Mouse (Mus musculus) liver, postnatal 0 days (tissue): ENCODE measurements around the gene Fcamr. TPM values are rescaled to one million over a fixed set of nuclear protein-coding genes. Genes with fewer than 3 reads are reported as not detected.

Experiments
- ATAC-seq: fragments of 200-750 bp; cut with Nextera tagmentation; 2 replicates; pipeline ENCODE4 v1.8.0; 2017; ENCODE audit warnings: mild to moderate bottlenecking, moderate library complexity
- DNase-seq: peaks from one replicate; pipeline ENCODE4 v3.0.0-alpha.2; 2016
- H3K27ac ChIP-seq: fragments of 300-500 bp; sonication (generic); 2 replicates; pipeline ENCODE4 v1.5.1; 2014; ENCODE audit warnings: antibody characterized with exemption, moderate library complexity, mild to moderate bottlenecking, low read depth
- H3K27me3 ChIP-seq: fragments of 300-500 bp; sonication (generic); 2 replicates; pipeline ENCODE4 v1.6.1; 2014; ENCODE audit warnings: low read length, control low read depth, mixed read lengths; ENCODE audit not compliant: insufficient read depth
- H3K36me3 ChIP-seq: fragments of 300-500 bp; sonication (generic); replicated peaks from 2 replicates; pipeline ENCODE4 v1.6.1; 2014; ENCODE audit warnings: mild to moderate bottlenecking, control low read depth, low read length, moderate library complexity, mixed read lengths; ENCODE audit not compliant: insufficient read depth
- H3K4me1 ChIP-seq: fragments of 300-500 bp; sonication (generic); 2 replicates; pipeline ENCODE4 v1.6.1; 2014; ENCODE audit warnings: antibody characterized with exemption, mild to moderate bottlenecking, control low read depth; ENCODE audit not compliant: insufficient read depth
- H3K4me2 ChIP-seq: fragments of 300-500 bp; sonication (generic); 2 replicates; pipeline ENCODE4 v1.6.1; 2014; ENCODE audit warnings: low read depth, mild to moderate bottlenecking, low read length, moderate library complexity, mixed read lengths
- H3K4me3 ChIP-seq: fragments of 300-500 bp; sonication (generic); 2 replicates; pipeline ENCODE4 v1.5.1; 2014; ENCODE audit warnings: low read depth, low read length
- H3K9ac ChIP-seq: fragments of 300-500 bp; sonication (generic); replicated peaks from 2 replicates; pipeline ENCODE4 v1.6.1; 2014; ENCODE audit warnings: mild to moderate bottlenecking, moderate library complexity
- H3K9me3 ChIP-seq: fragments of 300-500 bp; sonication (generic); 2 replicates; pipeline ENCODE4 v1.6.1; 2016; ENCODE audit warnings: mild to moderate bottlenecking, control low read depth, low read length, mixed read lengths
- CTCF ChIP-seq: sonication (generic); IDR thresholded peaks from 2 replicates; pipeline ENCODE4 v1.5.1; 2016; ENCODE audit warnings: antibody characterized with exemption, low read depth
- EP300 ChIP-seq: IDR thresholded peaks from 2 replicates; pipeline ENCODE4 v1.6.1; 2016; ENCODE audit warnings: antibody characterized with exemption, low read depth, mild to moderate bottlenecking
- WGBS: fragments of 180-500 bp; shearing (Covaris S2); extraction: QIAGEN DNeasy Blood & Tissue Kit; methylation state at CpG from one replicate; pipeline ENCODE4 v1.1.7; 2014; ENCODE audit not compliant: insufficient replicate concordance; 5-methylcytosine and 5-hydroxymethylcytosine counted together
- polyA plus RNA-seq: library from polyadenylated mRNA; unstranded; fragments of >200 nt; fragmentation: Nextera tagmentation; extraction: Ambion mirVana; gene quantifications from 2 replicates; pipeline ENCODE4 v1.2.1, GENCODE M21; 2015

Fcamr gene
- polyA plus RNA-seq, 1 experiment from 2014 or later: not detected

DNA sequence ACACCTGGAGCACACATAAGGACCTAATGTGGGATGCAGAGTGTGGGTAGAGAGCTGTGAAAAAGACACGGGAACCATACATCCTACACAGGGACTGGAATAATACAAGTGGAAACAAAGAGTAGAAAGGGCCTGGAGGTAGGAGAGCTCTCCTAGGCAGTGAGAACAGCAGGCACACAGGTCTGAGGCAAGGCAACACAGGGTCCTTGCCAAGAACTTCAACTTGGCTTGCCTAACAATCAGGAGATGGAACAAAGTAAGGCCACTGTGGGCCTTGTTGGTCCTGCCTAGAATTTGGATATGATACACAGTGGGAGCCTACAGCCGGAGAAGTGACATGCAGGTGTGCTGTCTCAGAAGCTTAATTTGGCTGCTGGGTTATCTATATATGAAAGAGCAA, 30.8 kb upstream of the Fcamr start:
- DNase-seq (no peak), ATAC-seq (no peak)
- Histone ChIP-seq H3K4me3 (no peak overlapping the region), H3K9ac (no peak overlapping the region), H3K27me3 (no peaks in the 10 kb centered on the region), H3K4me2 (no peak overlapping the region), H3K36me3 (no peaks in the 10 kb centered on the region), H3K9me3 (no peaks in the 10 kb centered on the region), H3K27ac (no peak overlapping the region), H3K4me1 (no peaks in the 10 kb centered on the region)
- WGBS: 88% methylated on average over 2 of the region's 2 CpGs
- no peak for TF ChIP-seq EP300
- TF ChIP-seq CTCF: no peak

DNA sequence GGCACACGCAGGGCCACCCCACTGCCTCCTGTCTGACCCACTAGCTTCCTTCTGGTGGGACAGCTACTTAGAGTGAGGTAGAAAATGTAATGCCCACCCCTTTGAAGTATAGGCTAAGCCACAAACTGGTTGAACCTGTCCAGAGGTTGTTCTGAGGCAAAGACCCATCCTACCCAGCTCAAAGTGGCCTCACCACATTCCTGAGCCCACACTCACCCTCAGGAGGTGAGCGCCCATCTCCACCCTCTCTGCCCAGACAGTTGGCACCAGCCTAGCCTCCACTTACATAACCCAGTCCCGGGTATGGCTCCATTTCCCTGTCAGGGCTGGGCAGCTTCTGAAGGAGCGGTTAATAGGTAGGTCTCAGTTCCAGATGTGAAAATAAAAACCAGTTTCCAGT, 30.2 kb upstream of the Fcamr start:
- Histone ChIP-seq H3K9me3 (no peaks in the 10 kb centered on the region), H3K27me3 (no peaks in the 10 kb centered on the region), H3K4me3 (no peak overlapping the region), H3K36me3 (no peaks in the 10 kb centered on the region), H3K9ac (no peak overlapping the region), H3K27ac (no peak overlapping the region), H3K4me1 (no peaks in the 10 kb centered on the region), H3K4me2 (no peak overlapping the region)
- WGBS: 83% methylated on average over 4 of the region's 4 CpGs
- TF ChIP-seq EP300 (no peak), CTCF (no peak)
- ATAC-seq (no peak), DNase-seq (no peak)

DNA sequence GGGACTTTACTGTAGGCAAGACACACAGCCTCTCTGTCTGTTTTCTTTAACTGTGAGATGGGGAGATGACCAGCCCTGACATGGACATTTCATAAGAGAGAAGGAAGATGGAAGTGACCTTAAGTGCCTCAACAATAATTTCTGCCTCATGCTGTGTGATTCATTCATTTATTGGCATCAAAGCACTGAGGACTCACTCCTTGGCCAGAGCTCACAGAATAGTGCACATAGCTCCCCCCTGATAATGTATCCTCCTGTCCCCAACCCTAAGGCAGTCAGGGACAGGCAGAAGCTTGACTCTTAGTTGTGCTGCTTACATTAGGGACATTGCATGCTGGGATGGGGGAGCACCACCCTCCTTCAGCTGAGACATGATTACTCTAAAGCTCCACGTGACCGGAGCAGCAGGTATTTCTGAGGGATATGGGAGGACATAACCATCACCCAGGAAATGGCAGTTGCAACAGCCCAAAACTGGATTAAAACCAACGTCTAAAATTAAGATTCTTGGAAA, 29.7 kb upstream of the Fcamr start:
- H3K9me3 ChIP-seq: no peaks in the 10 kb centered on the region
- TF ChIP-seq EP300 (no peak), CTCF (no peak)
- no peak for DNase-seq
- H3K4me3 ChIP-seq: no peak overlapping the region
- H3K36me3 ChIP-seq: no peaks in the 10 kb centered on the region
- no peak for ATAC-seq
- no peak overlapping the region for H3K27ac ChIP-seq
- no peaks in the 10 kb centered on the region for H3K27me3 ChIP-seq
- no peak overlapping the region for H3K4me2 ChIP-seq
- no peak overlapping the region for H3K9ac ChIP-seq
- 67% methylated on average over 3 of the region's 3 CpGs for WGBS
- no peaks in the 10 kb centered on the region for H3K4me1 ChIP-seq

DNA sequence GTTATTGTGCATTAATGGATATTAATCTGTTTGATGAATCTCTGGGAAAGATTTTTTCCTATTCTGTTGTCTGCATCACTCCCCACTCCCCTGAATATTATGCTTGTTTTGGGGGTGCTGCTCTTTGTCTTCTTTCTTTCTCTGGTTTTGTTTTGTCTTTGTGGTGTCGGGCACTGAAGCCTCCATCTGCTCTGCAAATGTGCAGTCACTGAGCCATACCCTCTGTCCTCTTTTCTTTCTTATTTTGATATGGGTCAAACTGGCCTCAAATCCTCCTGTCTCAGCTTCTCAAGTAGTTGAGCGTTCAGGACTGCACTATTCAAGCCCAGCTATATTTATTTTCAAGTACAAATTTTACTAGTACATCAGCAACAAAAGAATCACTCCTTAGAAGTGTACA, 25.5 kb upstream of the Fcamr start:
- DNase-seq (no peak), ATAC-seq (no peak)
- no peak overlapping the region for H3K27ac ChIP-seq
- 75% methylated on average over 2 of the region's 2 CpGs for WGBS
- H3K4me3 ChIP-seq: no peak overlapping the region
- no peaks in the 10 kb centered on the region for H3K9me3 ChIP-seq
- H3K4me2 ChIP-seq: no peak overlapping the region
- TF ChIP-seq EP300 (no peak), CTCF (no peak)
- H3K27me3 ChIP-seq: no peaks in the 10 kb centered on the region
- H3K9ac ChIP-seq: no peak overlapping the region
- no peaks in the 10 kb centered on the region for H3K4me1 ChIP-seq
- no peaks in the 10 kb centered on the region for H3K36me3 ChIP-seq

DNA sequence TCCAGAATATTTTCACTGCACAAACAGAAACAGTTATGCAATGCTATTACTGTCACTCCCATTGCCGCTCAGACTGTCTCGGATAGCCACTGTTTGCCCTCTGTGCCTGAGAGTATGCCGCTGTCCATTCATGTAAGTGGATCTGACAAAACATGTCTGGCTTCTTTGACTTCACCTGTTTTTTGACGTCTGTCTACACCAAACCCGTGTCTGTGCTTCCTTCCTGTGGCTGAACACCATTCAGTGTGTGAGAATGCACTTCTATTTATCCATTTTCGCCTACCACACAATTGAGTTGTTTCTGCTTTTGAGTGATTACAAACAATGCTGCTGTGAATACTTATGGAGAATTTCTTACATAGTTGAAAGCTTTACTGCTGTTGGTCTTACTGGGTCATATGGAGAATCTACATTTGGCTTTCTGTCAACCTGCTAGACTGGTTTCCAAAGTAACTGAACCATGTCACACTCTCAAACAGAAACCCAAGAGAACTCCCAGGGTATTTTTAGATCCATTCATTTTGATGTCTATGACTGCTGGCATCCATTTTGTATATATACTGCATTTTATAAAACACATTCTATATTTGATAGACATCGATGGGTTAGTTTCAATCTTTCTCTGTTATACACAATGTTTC, 24.9 kb upstream of the Fcamr start:
- 0 out of 2 replicates have a peak, but pooled peaks have one; percentile 38 for ATAC-seq
- 58% methylated on average over 7 of the region's 7 CpGs for WGBS
- Histone ChIP-seq H3K4me3 (no peak overlapping the region), H3K9ac (no peak overlapping the region), H3K27me3 (no peaks in the 10 kb centered on the region), H3K9me3 (no peaks in the 10 kb centered on the region), H3K27ac (no peak overlapping the region), H3K4me2 (no peak overlapping the region), H3K36me3 (no peaks in the 10 kb centered on the region), H3K4me1 (no peaks in the 10 kb centered on the region)
- TF ChIP-seq EP300 (no peak), CTCF (no peak)
- DNase-seq: no peak

DNA sequence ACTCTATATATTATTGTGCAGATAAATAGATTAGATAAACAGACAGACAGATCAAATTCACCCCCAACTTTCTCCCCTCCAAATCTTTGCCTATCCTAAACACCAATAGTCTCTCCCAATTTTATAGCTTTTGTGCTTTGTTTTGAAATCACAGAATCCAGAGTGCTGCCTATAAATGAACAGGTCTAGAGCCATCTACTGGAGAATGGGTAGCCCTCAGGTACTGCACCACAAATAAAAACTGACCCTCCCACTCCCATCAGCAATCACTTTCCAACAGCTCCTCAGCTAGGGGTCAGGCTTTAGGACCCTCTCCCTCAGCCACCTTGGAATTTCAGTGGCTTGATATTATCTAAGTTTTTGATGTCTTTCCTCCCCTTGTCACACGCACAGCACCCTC, 24.1 kb upstream of the Fcamr start:
- Histone ChIP-seq H3K27ac (no peak overlapping the region), H3K9me3 (no peaks in the 10 kb centered on the region), H3K36me3 (no peaks in the 10 kb centered on the region), H3K27me3 (no peaks in the 10 kb centered on the region), H3K9ac (no peak overlapping the region), H3K4me1 (no peaks in the 10 kb centered on the region), H3K4me3 (no peak overlapping the region), H3K4me2 (no peak overlapping the region)
- no peak for ATAC-seq
- TF ChIP-seq EP300: no peak; the same call in 1 of the 2 replicates
- peak; percentile 63 for TF ChIP-seq CTCF
- 89% methylated on average over 1 of the region's 1 CpGs for WGBS
- no peak for DNase-seq
